In the genomic region with DNA sequence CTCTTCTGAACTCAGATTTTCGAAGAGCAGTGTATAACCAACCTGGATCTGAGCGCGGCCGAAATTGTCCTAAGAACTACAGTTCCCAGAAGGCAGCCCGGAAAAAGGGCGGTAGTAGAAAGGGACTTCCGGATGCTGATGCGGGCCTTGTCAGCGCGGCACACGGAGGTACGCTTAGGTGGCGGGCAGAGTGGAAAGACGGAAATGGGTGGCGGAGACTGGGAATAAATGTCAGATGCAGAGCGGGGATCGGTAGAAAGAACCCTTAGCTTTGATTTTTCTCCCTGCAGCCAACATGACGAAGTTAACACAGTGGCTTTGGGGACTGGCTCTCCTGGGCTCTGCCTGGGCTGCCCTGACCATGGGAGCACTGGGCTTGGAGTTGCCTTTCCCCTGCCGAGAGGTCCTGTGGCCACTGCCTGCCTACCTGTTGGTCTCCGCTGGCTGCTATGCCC, we compare ENCODE assay signal across 7 mouse cellular contexts. TPM values are rescaled to one million over a fixed set of nuclear protein-coding genes. Genes with fewer than 3 reads are reported as not detected.
DNase-seq lines count a peak whose midpoint lies in the region; ATAC-seq and TF ChIP-seq lines count a peak whose summit lies in the region.

No protein-coding gene starts in this region.

- H3K27ac ChIP-seq in cerebellum, adult 2 months (ENCODE audit: insufficient read depth, low read length) = peak overlapping the region; percentile 79
- H3K27ac ChIP-seq in hindbrain, embryonic 14.5 days = peak overlapping the region; percentile 82

- peak; percentile 94 for TF ChIP-seq POLR2A in cerebellum, adult 2 months (IDR thresholded peaks at IDR 0.05; ENCODE audit: borderline replicate concordance, insufficient read depth, low read length)

- peak; percentile 79 for ATAC-seq in frontal cortex, adult (ENCODE audit: low TSS enrichment)
- peak; percentile 88 for ATAC-seq in hindbrain, embryonic 14.5 days (ENCODE audit: low FRiP score)
- peak; percentile 90 for ATAC-seq in megakaryocyte, adult 5-6 weeks (ENCODE audit: poor library complexity, severe bottlenecking)

- peak overlapping the region; percentile 92 for H3K9ac ChIP-seq in hindbrain, embryonic 14.5 days

- H3K27me3 ChIP-seq in cerebellum, adult 2 months (ENCODE audit: control insufficient read depth, insufficient read depth, low read length) = no peaks in the 10 kb centered on the region
- no peaks in the 10 kb centered on the region for H3K27me3 ChIP-seq in hindbrain, embryonic 14.5 days (ENCODE audit: control insufficient read depth, insufficient read depth, low read length)

- H3K9me3 ChIP-seq in hindbrain, embryonic 14.5 days (ENCODE audit: control insufficient read depth, low read length) = no peaks in the 10 kb centered on the region

- H3K36me3 ChIP-seq in hindbrain, embryonic 14.5 days (replicated peaks; ENCODE audit: control insufficient read depth, insufficient read depth) = no peaks in the 10 kb centered on the region

- no peak for TF ChIP-seq CTCF in cerebellum, adult 2 months (IDR thresholded peaks at IDR 0.05; ENCODE audit: borderline replicate concordance, insufficient read depth, low read depth, low read length)

- H3K4me1 ChIP-seq in cerebellum, adult 2 months (ENCODE audit: control insufficient read depth, insufficient read depth, low read length) = peaks cover 22% of the 10 kb centered on the region
- H3K4me1 ChIP-seq in hindbrain, embryonic 14.5 days (replicated peaks; ENCODE audit: control insufficient read depth, insufficient read depth, low read length) = peaks cover 24% of the 10 kb centered on the region

- H3K4me2 ChIP-seq in hindbrain, embryonic 14.5 days (replicated peaks) = peak overlapping the region; percentile 98

- H3K4me3 ChIP-seq in cerebellum, adult 2 months (replicated peaks; ENCODE audit: insufficient read depth, low read depth, low read length) = peak overlapping the region; percentile 93
- H3K4me3 ChIP-seq in hindbrain, embryonic 14.5 days (replicated peaks; ENCODE audit: low read length) = peak overlapping the region; percentile 79

- under 1% methylated on average over 20 of the region's 20 CpGs for WGBS in cerebellum, adult 2 months
- under 1% methylated on average over 20 of the region's 20 CpGs for WGBS in hindbrain, embryonic 14.5 days

- peak; percentile 88 for DNase-seq in R1 (ENCODE audit: low read depth, low spot score)
- DNase-seq in cerebellum, adult 2 months = peak; percentile 85 to 86
- peak; percentile 90 for DNase-seq in hindbrain, embryonic 14.5 days (ENCODE audit: low spot score)
- DNase-seq in left cerebral cortex, adult 8-10 months (ENCODE audit: low spot score in 2 of 2) = peak; percentile 65 to 74
- DNase-seq in right cerebral cortex, postnatal 36 days (ENCODE audit: low spot score in 2 of 2) = peak; percentile 75 to 78

RNA-seq across cellular contexts. Expression of a gene that starts 3.9 kb away (rescaled TPM):
- 122 and 127 TPM in 2 replicates for polyA plus RNA-seq in cerebellum, adult 2 months (2012; rRNA removed)
- 36.0 and 38.8 TPM in 2 replicates for polyA plus RNA-seq in hindbrain, embryonic 14.5 days (2014; fragmentation: Nextera tagmentation; extraction: Ambion mirVana)
- 10 to 100 TPM; 38.0 to 48.9 (median 45.5) TPM for total RNA-seq in left cerebral cortex, adult 8-10 months (2022)
- total RNA-seq in megakaryocyte, adult 5-6 weeks (2015) = 42.9 and 68.4 TPM in 2 replicates
- 31.5 and 52.2 TPM in 2 replicates for total RNA-seq in megakaryocyte, adult 5-6 weeks (2017)

RNA-seq across cellular contexts. Expression of a gene that starts 7.3 kb away (rescaled TPM):
- polyA plus RNA-seq in cerebellum, adult 2 months (2012; rRNA removed) = 212 and 218 TPM in 2 replicates
- polyA plus RNA-seq in hindbrain, embryonic 14.5 days (2014; fragmentation: Nextera tagmentation; extraction: Ambion mirVana) = 80.7 and 94.4 TPM in 2 replicates
- 10 to 100 TPM; 51.6 to 64.2 (median 54.6) TPM for total RNA-seq in left cerebral cortex, adult 8-10 months (2022)
- 84.6 and 95.5 TPM in 2 replicates for total RNA-seq in megakaryocyte, adult 5-6 weeks (2015)
- 72.1 and 82.3 TPM in 2 replicates for total RNA-seq in megakaryocyte, adult 5-6 weeks (2017)

RNA-seq across cellular contexts. Expression of a gene that starts 14.5 kb away (rescaled TPM):
- 14.2 and 14.7 TPM in 2 replicates for polyA plus RNA-seq in cerebellum, adult 2 months (2012; rRNA removed)
- polyA plus RNA-seq in hindbrain, embryonic 14.5 days (2014; fragmentation: Nextera tagmentation; extraction: Ambion mirVana) = 9.4 and 10.8 TPM in 2 replicates
- 1 to 10 TPM; 5.6 to 8.8 (median 6.8) TPM for total RNA-seq in left cerebral cortex, adult 8-10 months (2022)
- total RNA-seq in megakaryocyte, adult 5-6 weeks (2015) = not detected in 2 replicates
- total RNA-seq in megakaryocyte, adult 5-6 weeks (2017) = not detected in 2 replicates

RNA-seq across cellular contexts. Expression of a gene that starts 20.4 kb away (rescaled TPM):
- polyA plus RNA-seq in cerebellum, adult 2 months (2012; rRNA removed) = 49.8 and 58.5 TPM in 2 replicates
- polyA plus RNA-seq in hindbrain, embryonic 14.5 days (2014; fragmentation: Nextera tagmentation; extraction: Ambion mirVana) = 65.8 and 66.5 TPM in 2 replicates
- 10 to 100 TPM; 66.2 to 74.6 (median 68.4) TPM for total RNA-seq in left cerebral cortex, adult 8-10 months (2022)
- 0.39 and 0.80 TPM in 2 replicates for total RNA-seq in megakaryocyte, adult 5-6 weeks (2015)
- 0.55 TPM in 1 of 2 replicates, not detected in the other for total RNA-seq in megakaryocyte, adult 5-6 weeks (2017)

RNA-seq across cellular contexts. Expression of a gene that starts 20.7 kb away (rescaled TPM):
- 80.4 and 82.9 TPM in 2 replicates for polyA plus RNA-seq in cerebellum, adult 2 months (2012; rRNA removed)
- polyA plus RNA-seq in hindbrain, embryonic 14.5 days (2014; fragmentation: Nextera tagmentation; extraction: Ambion mirVana) = 209 and 224 TPM in 2 replicates
- 10 to 100 TPM; 70.4 to 91.2 (median 83.7) TPM for total RNA-seq in left cerebral cortex, adult 8-10 months (2022)
- total RNA-seq in megakaryocyte, adult 5-6 weeks (2015) = 142 and 167 TPM in 2 replicates
- total RNA-seq in megakaryocyte, adult 5-6 weeks (2017) = 159 and 189 TPM in 2 replicates

Comparison
In these comparisons a context has a peak if more than half of its experiments do, and no peak if none do; other contexts are left out.
1. Peak in every context shown above with its lines: DNase-seq, ATAC-seq, H3K4me3 ChIP-seq and H3K27ac ChIP-seq.
2. RNA of a gene that starts 14.5 kb away (total RNA-seq): 5.6 to 8.8 TPM in left cerebral cortex, adult 8-10 months; not detected in megakaryocyte, adult 5-6 weeks; every median in the first group is over 4 times any median in the second.